Mouse (Mus musculus): ENCODE measurements around the gene Prr32.

The Prr32 gene

DNA sequence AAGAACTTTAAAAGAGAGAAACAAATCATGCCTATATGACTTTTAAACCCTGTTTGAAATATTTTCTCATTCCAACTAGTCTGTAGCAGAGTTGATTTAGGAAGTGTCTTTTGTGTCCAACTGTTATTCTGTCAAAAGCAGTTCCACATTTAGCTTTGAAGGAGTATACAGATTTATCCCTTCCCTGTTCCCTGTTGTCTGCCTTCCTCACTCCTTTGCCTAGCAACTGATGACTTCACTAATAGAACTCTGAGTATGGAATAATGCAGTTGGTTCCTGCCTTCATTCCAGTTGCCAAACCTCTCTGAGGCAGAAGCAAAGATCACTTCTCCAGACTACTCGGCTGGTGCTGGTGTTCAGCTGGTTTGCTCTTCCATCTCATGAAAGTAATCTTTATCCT is at the start of gene Prr32:
Gene Prr32, plus strand, starts transcription at position 301 of the 400 bp plus-strand sequence.
- DNase-seq (ENCODE audit: low spot score in 2 of 2) = no peak

All from spleen, postnatal 4 days (tissue).